8 mouse cellular contexts compared by ENCODE assay signal in the genomic region with DNA sequence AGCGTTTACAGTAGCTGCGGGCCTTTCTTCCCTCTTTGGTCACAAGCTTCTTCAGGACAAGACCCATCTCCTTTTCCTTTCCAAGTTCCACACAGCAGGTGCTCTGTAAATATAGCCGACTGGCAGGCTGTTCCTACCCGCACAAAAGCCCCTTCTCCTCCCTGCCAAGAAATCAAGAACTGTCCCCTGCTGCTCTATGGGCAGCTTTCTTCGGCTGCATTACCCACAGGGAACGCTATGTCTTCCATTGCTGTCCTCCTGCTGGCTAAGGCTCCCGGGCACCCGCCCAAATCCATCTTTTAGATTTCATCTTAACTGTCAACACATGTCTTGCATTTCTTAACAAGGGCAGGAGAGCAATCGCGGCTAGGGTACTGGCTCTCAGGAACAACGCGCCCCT. TPM values are rescaled to one million over a fixed set of nuclear protein-coding genes. Genes with fewer than 3 reads are reported as not detected.
A peak's percentile ranks its signal among the peaks of the same experiment; 100 is the strongest.
DNase-seq lines count a peak whose midpoint lies in the region; ATAC-seq and TF ChIP-seq lines count a peak whose summit lies in the region.
"Had no signal": no experiment of that assay in that cellular context is flagged by ENCODE, and none has a peak within 500 bp of the region (broad histone marks: within the 10 kb centered on the region; RNA-seq: fewer than 3 reads in every experiment).

No protein-coding gene starts in this region.

- DNase-seq in lung, embryonic 14.5 days, result peak; percentile 12
- DNase-seq in lung, adult 2 months, result no peak
- peak; percentile 11 for DNase-seq in cerebellum, adult 8-10 months
- peak; percentile 86 for DNase-seq in gastrocnemius, postnatal 25 days
- peak; percentile 72 to 78 for DNase-seq in right cerebral cortex, postnatal 10 days (ENCODE audit: low spot score in 2 of 2)
- no peak for DNase-seq in embryo, embryonic 11 days
- DNase-seq: liver, embryonic 13.5 days had no signal

- H3K4me1 ChIP-seq in lung, embryonic 14.5 days (ENCODE audit: insufficient read depth), result no peaks in the 10 kb centered on the region
- H3K4me1 ChIP-seq in lung, adult 2 months (ENCODE audit: control insufficient read depth, insufficient read depth, low read length), result no peaks in the 10 kb centered on the region
- H3K4me1 ChIP-seq in kidney, embryonic 16.5 days (ENCODE audit: insufficient read depth, low read length), result no peaks in the 10 kb centered on the region
- H3K4me1 ChIP-seq: liver, embryonic 13.5 days had no signal

- H3K36me3 ChIP-seq in lung, embryonic 14.5 days (ENCODE audit: insufficient read depth), result no peaks in the 10 kb centered on the region
- no peaks in the 10 kb centered on the region for H3K36me3 ChIP-seq in kidney, embryonic 16.5 days (ENCODE audit: insufficient read depth, low read length)
- H3K36me3 ChIP-seq: liver, embryonic 13.5 days had no signal

- ATAC-seq in lung, embryonic 14.5 days (ENCODE audit: insufficient read depth), result no peak
- no peak for ATAC-seq in kidney, embryonic 16.5 days (ENCODE audit: low FRiP score, low TSS enrichment)

- no peak for TF ChIP-seq POLR2A in lung, adult 2 months (IDR thresholded peaks at IDR 0.05; ENCODE audit: borderline replicate concordance, extremely low read depth, low read depth, low read length)

- no peak overlapping the region for H3K27ac ChIP-seq in lung, embryonic 14.5 days (ENCODE audit: low read depth)
- no peak overlapping the region for H3K27ac ChIP-seq in kidney, embryonic 16.5 days (ENCODE audit: low read length)
- H3K27ac ChIP-seq: liver, embryonic 13.5 days had no signal

- WGBS in lung, embryonic 14.5 days, result 53% methylated on average over 12 of the region's 12 CpGs
- 47% methylated on average over 12 of the region's 12 CpGs for WGBS in lung, adult 2 months
- WGBS in kidney, embryonic 16.5 days, result 76% methylated on average over 12 of the region's 12 CpGs

- no peaks in the 10 kb centered on the region for H3K27me3 ChIP-seq in lung, embryonic 14.5 days (ENCODE audit: insufficient read depth, low read length)
- H3K27me3 ChIP-seq in kidney, embryonic 16.5 days (ENCODE audit: insufficient read depth, low read length), result no peaks in the 10 kb centered on the region
- H3K27me3 ChIP-seq: liver, embryonic 13.5 days had no signal

- no peaks in the 10 kb centered on the region for H3K9me3 ChIP-seq in lung, embryonic 14.5 days (ENCODE audit: low read depth, low read length)
- H3K9me3 ChIP-seq in kidney, embryonic 16.5 days (ENCODE audit: low read length), result no peaks in the 10 kb centered on the region
- H3K9me3 ChIP-seq: liver, embryonic 13.5 days had no signal

- H3K4me2 ChIP-seq in lung, embryonic 14.5 days, result no peak overlapping the region
- no peak overlapping the region for H3K4me2 ChIP-seq in kidney, embryonic 16.5 days (replicated peaks; ENCODE audit: low read depth, low read length)
- H3K4me2 ChIP-seq: liver, embryonic 13.5 days had no signal

- H3K9ac ChIP-seq in lung, embryonic 14.5 days, result no peak overlapping the region
- no peak overlapping the region for H3K9ac ChIP-seq in kidney, embryonic 16.5 days (replicated peaks; ENCODE audit: low read length)
- H3K9ac ChIP-seq: liver, embryonic 13.5 days had no signal

- H3K4me3 ChIP-seq in lung, embryonic 14.5 days (ENCODE audit: low read depth, low read length), result no peak overlapping the region
- H3K4me3 ChIP-seq in lung, adult 2 months (replicated peaks; ENCODE audit: extremely low read depth, low read depth, low read length), result no peak overlapping the region
- H3K4me3 ChIP-seq in kidney, embryonic 16.5 days (ENCODE audit: low read length), result no peak overlapping the region
- H3K4me3 ChIP-seq: liver, embryonic 13.5 days had no signal

- TF ChIP-seq CTCF in lung, embryonic 14.5 days (IDR thresholded peaks at IDR 0.05; ENCODE audit: low read depth), result no peak
- TF ChIP-seq CTCF in lung, adult 2 months (IDR thresholded peaks at IDR 0.05; ENCODE audit: insufficient read depth, low read length), result no peak

RNA-seq across cellular contexts. Expression of a gene that starts 13.9 kb away (rescaled TPM):
- polyA plus RNA-seq in lung, embryonic 14.5 days (2014; fragmentation: Nextera tagmentation; extraction: Ambion mirVana), result 0.09 and 0.18 TPM in 2 replicates
- 18.2 TPM in 1 of 2 replicates, not detected in the other for polyA plus RNA-seq in lung, adult 2 months (2012; rRNA removed)
- total RNA-seq in gastrocnemius, postnatal 25 days (2021), result 1,000 to 10,000 TPM; 1,393 to 2,492 TPM
- polyA plus RNA-seq in kidney, embryonic 16.5 days (2015; fragmentation: Nextera tagmentation; extraction: Ambion mirVana), result 5.2 and 6.5 TPM in 2 replicates

Comparison
In these comparisons a context has a peak if more than half of its experiments do, and no peak if none do; other contexts are left out.
1. DNase-seq: peak in lung, embryonic 14.5 days (single experiment), cerebellum, adult 8-10 months (single experiment), gastrocnemius, postnatal 25 days (single experiment) and right cerebral cortex, postnatal 10 days (2 of 2); none in lung, adult 2 months (single experiment) and embryo, embryonic 11 days (single experiment).